In the genomic region with DNA sequence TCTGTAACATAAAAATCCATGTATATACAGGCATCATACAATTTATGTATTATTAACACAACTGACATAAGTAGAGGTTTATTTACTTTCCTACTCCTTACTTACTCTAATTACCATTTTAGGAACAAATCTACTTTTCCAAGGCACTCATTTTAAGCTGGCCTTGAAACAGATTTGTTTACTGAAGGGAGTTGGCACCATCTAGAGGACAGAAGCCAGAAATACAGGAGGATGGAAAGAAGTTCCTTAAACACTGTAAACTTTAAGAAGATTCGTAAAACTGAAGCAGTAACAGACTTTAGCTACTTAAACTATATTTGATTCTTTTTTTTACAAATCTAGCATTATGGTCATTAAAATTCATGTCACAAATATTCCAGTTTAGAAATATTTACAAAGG, we compare ENCODE assay signal across 8 mouse cellular contexts. TPM values are rescaled to one million over a fixed set of nuclear protein-coding genes. Genes with fewer than 3 reads are reported as not detected.
A peak's percentile ranks its signal among the peaks of the same experiment; 100 is the strongest.
DNase-seq lines count a peak whose midpoint lies in the region; ATAC-seq lines count a peak whose summit lies in the region.

No protein-coding gene starts in this region.

- no peak for ATAC-seq in forebrain, embryonic 14.5 days
- ATAC-seq in forebrain, embryonic 13.5 days: no peak

- WGBS in forebrain, embryonic 14.5 days: 39% methylated on average over 1 of the region's 1 CpGs
- WGBS in forebrain, embryonic 13.5 days: 36% methylated on average over 1 of the region's 1 CpGs

- H3K27ac ChIP-seq in forebrain, embryonic 14.5 days (ENCODE audit: low read depth, low read length): no peak overlapping the region
- H3K27ac ChIP-seq in forebrain, embryonic 13.5 days: no peak overlapping the region

- no peaks in the 10 kb centered on the region for H3K36me3 ChIP-seq in forebrain, embryonic 14.5 days (ENCODE audit: control insufficient read depth, insufficient read depth, low read length)
- no peaks in the 10 kb centered on the region for H3K36me3 ChIP-seq in forebrain, embryonic 13.5 days (ENCODE audit: poor library complexity, severe bottlenecking)

- peak; percentile 88 for DNase-seq in forebrain, embryonic 14.5 days (ENCODE audit: low spot score)
- DNase-seq in left cerebral cortex, postnatal 25 days (ENCODE audit: low spot score in 2 of 2): peak; percentile 28 to 67
- DNase-seq in left cerebral cortex, postnatal 4 days: no peak
- DNase-seq in Muller cell, postnatal 12 days (ENCODE audit: inconsistent ontology term): peak; percentile 50
- DNase-seq in kidney, postnatal 36 days: peak; percentile 48 to 51
- DNase-seq in spleen, adult 18-20 months: no peak
- no peak for DNase-seq in frontal cortex, postnatal 10 days (ENCODE audit: low spot score in 2 of 2)

- no peak overlapping the region for H3K4me3 ChIP-seq in forebrain, embryonic 14.5 days (ENCODE audit: low read depth, low read length)
- no peak overlapping the region for H3K4me3 ChIP-seq in forebrain, embryonic 13.5 days

- H3K9ac ChIP-seq in forebrain, embryonic 14.5 days (ENCODE audit: low read length): no peak overlapping the region
- no peak overlapping the region for H3K9ac ChIP-seq in forebrain, embryonic 13.5 days

- H3K9me3 ChIP-seq in forebrain, embryonic 14.5 days (replicated peaks; ENCODE audit: control insufficient read depth, low read length): no peaks in the 10 kb centered on the region
- no peaks in the 10 kb centered on the region for H3K9me3 ChIP-seq in forebrain, embryonic 13.5 days (replicated peaks)

- H3K4me1 ChIP-seq in forebrain, embryonic 14.5 days (ENCODE audit: control insufficient read depth, insufficient read depth, low read length): no peaks in the 10 kb centered on the region
- no peaks in the 10 kb centered on the region for H3K4me1 ChIP-seq in forebrain, embryonic 13.5 days

- H3K27me3 ChIP-seq in forebrain, embryonic 14.5 days (replicated peaks; ENCODE audit: control insufficient read depth, insufficient read depth, low read length): no peaks in the 10 kb centered on the region
- H3K27me3 ChIP-seq in forebrain, embryonic 13.5 days: no peaks in the 10 kb centered on the region

- intact Hi-C loops in left cerebral cortex, postnatal 25 days (cut with DNase I): loop anchor here (5.0 kb wide), 2 partner anchors 179 to 314 kb away; a partner anchor contains a TSS
- intact Hi-C loops in left cerebral cortex, postnatal 4 days (cut with DNase I): no loop called here

- no peak overlapping the region for H3K4me2 ChIP-seq in forebrain, embryonic 14.5 days (ENCODE audit: low read length)
- H3K4me2 ChIP-seq in forebrain, embryonic 13.5 days: no peak overlapping the region

RNA-seq across cellular contexts. Expression of a gene that starts 8.5 kb away (rescaled TPM):
- 2.2 and 2.8 TPM in 2 replicates for polyA plus RNA-seq in forebrain, embryonic 14.5 days (2014; fragmentation: Nextera tagmentation; extraction: Ambion mirVana)
- 1.4 and 2.9 TPM in 2 replicates for polyA plus RNA-seq in forebrain, embryonic 13.5 days (2015; fragmentation: Nextera tagmentation; extraction: Ambion mirVana)
- total RNA-seq in left cerebral cortex, postnatal 25 days (2021): 1 to 10 TPM; 6.8 to 7.0 TPM
- total RNA-seq in left cerebral cortex, postnatal 4 days (2021): 1 to 10 TPM; 4.6 to 4.8 TPM

RNA-seq across cellular contexts. Expression of a gene that starts 29.2 kb away (rescaled TPM):
- 0.08 and 0.23 TPM in 2 replicates for polyA plus RNA-seq in forebrain, embryonic 14.5 days (2014; fragmentation: Nextera tagmentation; extraction: Ambion mirVana)
- 0.22 and 0.31 TPM in 2 replicates for polyA plus RNA-seq in forebrain, embryonic 13.5 days (2015; fragmentation: Nextera tagmentation; extraction: Ambion mirVana)
- under 1 TPM; 0.28 to 0.41 TPM for total RNA-seq in left cerebral cortex, postnatal 25 days (2021)
- under 1 TPM; 0.42 to 0.44 TPM for total RNA-seq in left cerebral cortex, postnatal 4 days (2021)

RNA-seq across cellular contexts. Expression of a gene that starts 30.7 kb away (rescaled TPM):
- polyA plus RNA-seq in forebrain, embryonic 14.5 days (2014; fragmentation: Nextera tagmentation; extraction: Ambion mirVana): 30.2 and 33.0 TPM in 2 replicates
- polyA plus RNA-seq in forebrain, embryonic 13.5 days (2015; fragmentation: Nextera tagmentation; extraction: Ambion mirVana): 24.7 and 25.9 TPM in 2 replicates
- total RNA-seq in left cerebral cortex, postnatal 25 days (2021): 10 to 100 TPM; 20.2 to 21.5 TPM
- 10 to 100 TPM; 28.6 to 33.2 TPM for total RNA-seq in left cerebral cortex, postnatal 4 days (2021)

Comparison
In these comparisons a context has a peak if more than half of its experiments do, and no peak if none do; other contexts are left out.
1. DNase-seq: peak in forebrain, embryonic 14.5 days (single experiment), left cerebral cortex, postnatal 25 days (2 of 2), Muller cell, postnatal 12 days (single experiment) and kidney, postnatal 36 days (2 of 2); none in left cerebral cortex, postnatal 4 days (single experiment), spleen, adult 18-20 months (0 of 2) and frontal cortex, postnatal 10 days (0 of 2).